Mouse (Mus musculus) kidney, embryonic 14.5 days (tissue): Measurements from ENCODE around the gene Max. TPM values are rescaled to one million over a fixed set of nuclear protein-coding genes. Genes with fewer than 3 reads are reported as not detected.

Experiments
- ATAC-seq: fragments of 200-750 bp; cut with Nextera tagmentation; 2 replicates; pipeline ENCODE4 v1.8.0; 2017; ENCODE audit warnings: moderate number of reproducible peaks, mild to moderate bottlenecking, moderate TSS enrichment, moderate library complexity; ENCODE audit not compliant: low FRiP score, low TSS enrichment
- H3K27ac ChIP-seq: fragments of 300-500 bp; sonication (generic); 2 replicates; pipeline ENCODE4 v1.5.1; 2014; ENCODE audit warnings: low read depth, mild to moderate bottlenecking, low read length, moderate library complexity, mixed read lengths
- H3K27me3 ChIP-seq: fragments of 300-500 bp; sonication (generic); 2 replicates; pipeline ENCODE4 v1.6.1; 2014; ENCODE audit warnings: mild to moderate bottlenecking, low read length; ENCODE audit not compliant: control insufficient read depth, insufficient read depth
- H3K36me3 ChIP-seq: fragments of 300-500 bp; sonication (generic); 2 replicates; pipeline ENCODE4 v1.6.1; 2014; ENCODE audit warnings: low read length, mixed read lengths; ENCODE audit not compliant: control insufficient read depth, insufficient read depth
- H3K4me1 ChIP-seq: fragments of 300-500 bp; sonication (generic); 2 replicates; pipeline ENCODE4 v1.6.1; 2014; ENCODE audit warnings: low read length, mixed read lengths; ENCODE audit not compliant: control insufficient read depth, insufficient read depth
- H3K4me2 ChIP-seq: fragments of 300-500 bp; sonication (generic); replicated peaks from 2 replicates; pipeline ENCODE4 v1.6.1; 2014; ENCODE audit warnings: low read depth, mild to moderate bottlenecking, low read length
- H3K4me3 ChIP-seq: fragments of 300-500 bp; sonication (generic); 2 replicates; pipeline ENCODE4 v1.5.1; 2014; ENCODE audit warnings: mild to moderate bottlenecking, low read length
- H3K9ac ChIP-seq: fragments of 300-500 bp; sonication (generic); 2 replicates; pipeline ENCODE4 v1.6.1; 2014; ENCODE audit warnings: low read depth, mild to moderate bottlenecking, low read length, moderate library complexity
- H3K9me3 ChIP-seq: fragments of 300-500 bp; sonication (generic); 2 replicates; pipeline ENCODE4 v1.6.1; 2016; ENCODE audit warnings: low read length; ENCODE audit not compliant: control insufficient read depth
- WGBS: fragments of 180-500 bp; shearing (Covaris S2); extraction: QIAGEN DNeasy Blood & Tissue Kit; methylation state at CpG from one replicate; pipeline ENCODE4 v1.1.7; 2014; 5-methylcytosine and 5-hydroxymethylcytosine counted together
- polyA plus RNA-seq: library from polyadenylated mRNA; unstranded; fragments of >200 nt; fragmentation: Nextera tagmentation; extraction: Ambion mirVana; gene quantifications from 2 replicates; pipeline ENCODE4 v1.2.1, GENCODE M21; 2014

Gene Max
- polyA plus RNA-seq, 1 experiment from 2014 or later = 36.1 TPM

DNA sequence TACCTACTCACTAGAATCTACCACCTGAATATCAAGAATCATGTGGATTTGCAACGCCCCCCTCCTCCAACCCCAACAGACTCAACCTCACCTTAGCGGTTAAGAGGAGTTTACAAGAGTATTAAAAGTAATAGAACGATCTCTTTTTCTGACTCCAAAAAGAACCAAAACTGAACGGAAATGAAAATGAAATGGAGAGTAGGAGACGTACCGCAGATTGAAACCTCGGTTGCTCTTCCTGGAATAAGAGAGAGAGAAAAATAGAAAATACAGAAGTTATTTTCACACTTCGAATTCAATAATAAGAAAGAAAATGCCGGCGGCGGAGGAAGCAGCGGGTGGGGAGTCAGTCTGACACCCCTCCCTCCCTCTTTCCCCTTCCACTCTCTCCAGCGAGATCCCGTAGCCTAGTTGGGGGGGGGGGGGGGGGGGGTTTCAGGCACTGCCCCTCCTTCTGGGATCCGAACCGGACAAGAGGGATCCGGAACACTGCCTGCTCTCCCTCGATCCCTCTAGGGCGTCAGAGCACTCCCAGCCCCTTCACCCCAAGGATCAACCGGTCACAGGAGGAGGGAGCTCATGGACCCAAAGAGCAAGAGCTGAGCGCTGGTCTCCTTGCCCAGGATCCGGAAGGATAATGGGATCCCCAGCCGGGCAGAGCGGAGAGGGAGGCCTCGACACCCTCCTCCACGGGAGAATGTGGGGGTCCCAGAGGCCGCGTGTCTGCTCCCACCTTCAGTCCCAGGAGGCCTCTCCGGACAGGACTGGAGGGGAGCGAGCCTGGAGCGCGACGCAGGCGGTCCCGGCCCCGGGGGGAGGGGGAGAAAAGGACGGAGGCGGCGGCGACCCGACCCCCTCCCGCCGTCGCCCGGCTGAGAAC lies 709 bp downstream of the Max start:
- 8% methylated on average over 27 of the region's 45 CpGs for WGBS
- Histone ChIP-seq H3K27ac (peak overlapping the region; percentile 47; the same call in 1 of the 2 replicates), H3K9me3 (no peaks in the 10 kb centered on the region), H3K36me3 (peaks cover 6% of the 10 kb centered on the region), H3K27me3 (no peaks in the 10 kb centered on the region), H3K4me2 (peak overlapping the region; percentile 89), H3K4me3 (peak overlapping the region; percentile 97), H3K4me1 (peaks cover 5% of the 10 kb centered on the region; the same call in 1 of the 2 replicates), H3K9ac (peak overlapping the region; percentile 82)
- peak; percentile 45 for ATAC-seq

DNA sequence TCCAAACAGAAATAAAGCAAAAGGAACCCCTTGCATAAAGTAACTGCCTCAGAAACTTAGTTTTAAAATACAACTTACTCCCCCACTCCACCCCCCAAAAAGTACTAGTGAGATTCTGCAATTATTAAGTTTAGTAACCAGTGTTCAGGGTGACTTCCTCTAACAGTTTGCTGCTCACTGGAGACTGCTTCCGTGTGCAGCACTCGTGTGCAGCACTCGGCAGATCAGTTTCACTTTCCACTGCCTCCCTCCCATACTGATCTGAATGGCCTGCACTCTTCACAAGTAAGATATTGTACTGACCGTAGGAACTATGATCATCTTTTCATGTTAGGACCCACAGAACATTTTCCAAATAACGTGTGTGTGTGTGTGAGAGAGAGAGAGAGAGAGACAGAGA lies 4.3 kb downstream of the Max start:
- Histone ChIP-seq H3K4me3 (no peak overlapping the region), H3K4me2 (no peak overlapping the region), H3K27me3 (no peaks in the 10 kb centered on the region), H3K4me1 (peaks cover 15% of the 10 kb centered on the region; the same call in 1 of the 2 replicates), H3K9me3 (no peaks in the 10 kb centered on the region), H3K9ac (no peak overlapping the region), H3K36me3 (peaks cover 25% of the 10 kb centered on the region), H3K27ac (no peak overlapping the region)
- no peak for ATAC-seq
- 80% methylated on average over 5 of the region's 5 CpGs for WGBS

DNA sequence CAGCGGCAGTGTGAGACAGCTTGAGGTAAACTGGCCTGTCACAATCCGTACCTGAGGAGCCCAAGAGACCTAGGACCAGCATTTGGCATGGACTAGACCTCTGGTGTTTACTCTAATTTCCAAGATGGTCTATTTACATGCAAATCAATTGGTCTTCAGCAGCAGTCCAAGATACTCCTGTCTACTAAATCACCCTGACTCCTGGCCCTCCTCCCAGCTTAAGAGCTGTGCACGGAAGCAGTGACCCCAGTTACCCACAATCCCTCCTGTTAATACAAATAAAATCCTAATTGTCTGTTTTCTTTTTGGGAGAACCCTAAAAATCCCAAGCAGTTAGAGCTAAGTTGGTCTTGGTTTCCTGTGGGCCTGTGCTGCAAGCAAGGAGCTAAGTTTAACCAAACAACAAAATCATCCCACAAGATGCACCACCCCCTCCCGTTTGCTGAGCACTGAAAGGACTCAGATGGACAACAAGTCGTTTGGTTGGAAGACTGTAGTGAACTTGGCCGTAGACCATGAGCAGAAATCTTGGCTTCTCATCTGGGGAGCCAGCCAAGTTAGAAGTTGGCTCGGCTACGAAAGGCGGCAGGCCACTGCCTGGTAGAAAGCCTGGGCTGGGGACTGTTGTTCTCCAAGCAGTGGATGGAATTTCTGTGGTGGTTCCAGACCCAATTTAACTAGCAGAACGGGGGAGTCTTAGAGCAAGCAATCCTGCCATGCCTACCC lies 7.1 kb downstream of the Max start:
- Histone ChIP-seq H3K36me3 (peaks cover 49% of the 10 kb centered on the region), H3K9ac (no peak overlapping the region), H3K27ac (peak overlapping the region; percentile 69; the same call in 1 of the 2 replicates), H3K4me3 (no peak overlapping the region), H3K27me3 (no peaks in the 10 kb centered on the region), H3K4me2 (no peak overlapping the region), H3K4me1 (0 out of 2 replicates have a peak, but pooled peaks cover 10% of the 10 kb centered on the region), H3K9me3 (no peaks in the 10 kb centered on the region)
- WGBS = 59% methylated on average over 10 of the region's 10 CpGs
- peak; percentile 36; the same call in 1 of the 2 replicates for ATAC-seq

DNA sequence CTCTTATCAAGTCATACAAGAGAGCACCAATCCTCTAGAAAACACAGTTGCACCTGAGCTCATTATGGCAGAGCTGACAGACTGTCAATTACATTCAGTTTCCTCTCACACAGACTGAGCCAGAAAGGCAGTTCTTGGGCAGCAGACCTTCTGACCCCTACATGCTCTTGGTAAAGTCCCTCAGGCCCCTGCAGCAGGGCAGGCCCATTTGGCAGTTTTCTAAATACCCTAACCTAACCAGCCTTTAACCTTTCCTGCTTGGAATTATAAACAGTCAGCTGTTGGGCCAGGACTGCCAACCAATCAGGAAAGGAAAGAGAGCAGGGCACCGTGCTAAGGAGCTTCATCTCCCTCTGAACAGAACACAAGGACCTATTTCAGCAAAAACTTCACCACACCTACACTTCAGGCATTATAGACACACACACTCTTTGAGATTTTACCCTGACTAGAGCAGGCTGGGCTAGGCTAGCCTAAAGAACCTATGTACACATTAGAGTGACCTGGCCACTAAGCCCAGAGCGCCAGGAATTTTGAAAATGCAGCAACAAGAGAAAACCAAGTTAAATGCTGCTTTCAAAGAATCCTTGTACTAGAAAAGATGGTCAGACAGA lies 8.1 kb downstream of the Max start:
- Histone ChIP-seq H3K9ac (no peak overlapping the region), H3K27me3 (no peaks in the 10 kb centered on the region), H3K4me2 (no peak overlapping the region), H3K27ac (no peak overlapping the region), H3K4me1 (0 out of 2 replicates have a peak, but pooled peaks cover 10% of the 10 kb centered on the region), H3K9me3 (no peaks in the 10 kb centered on the region), H3K4me3 (no peak overlapping the region), H3K36me3 (peaks cover 50% of the 10 kb centered on the region)
- WGBS = 91% methylated on average over 2 of the region's 2 CpGs
- no peak for ATAC-seq

DNA sequence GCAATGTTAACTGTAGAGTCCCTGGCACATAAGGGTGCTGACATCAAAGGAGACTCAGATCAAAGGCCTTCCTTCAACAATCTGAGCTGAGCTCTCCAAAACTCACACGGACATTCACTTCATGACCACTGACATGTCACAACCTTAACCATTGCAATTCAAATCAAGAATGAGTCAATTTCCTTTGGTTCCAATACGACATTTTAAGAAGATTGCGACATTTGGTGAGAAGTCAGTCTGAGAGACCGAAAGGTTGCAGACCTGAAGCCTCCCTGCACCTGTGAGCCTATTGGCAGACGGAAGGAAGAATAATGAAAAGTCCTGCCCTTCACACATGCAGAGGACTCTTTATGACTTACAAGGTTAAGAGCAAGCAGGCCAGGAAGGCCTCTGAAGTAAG lies 11.7 kb downstream of the Max start:
- Histone ChIP-seq H3K4me1 (0 out of 2 replicates have a peak, but pooled peaks cover 4% of the 10 kb centered on the region), H3K9ac (no peak overlapping the region), H3K4me2 (no peak overlapping the region), H3K36me3 (peaks cover 70% of the 10 kb centered on the region), H3K27ac (no peak overlapping the region), H3K27me3 (no peaks in the 10 kb centered on the region), H3K9me3 (no peaks in the 10 kb centered on the region), H3K4me3 (no peak overlapping the region)
- 85% methylated on average over 5 of the region's 5 CpGs for whole genome bisulfite sequencing
- ATAC-seq = no peak

DNA sequence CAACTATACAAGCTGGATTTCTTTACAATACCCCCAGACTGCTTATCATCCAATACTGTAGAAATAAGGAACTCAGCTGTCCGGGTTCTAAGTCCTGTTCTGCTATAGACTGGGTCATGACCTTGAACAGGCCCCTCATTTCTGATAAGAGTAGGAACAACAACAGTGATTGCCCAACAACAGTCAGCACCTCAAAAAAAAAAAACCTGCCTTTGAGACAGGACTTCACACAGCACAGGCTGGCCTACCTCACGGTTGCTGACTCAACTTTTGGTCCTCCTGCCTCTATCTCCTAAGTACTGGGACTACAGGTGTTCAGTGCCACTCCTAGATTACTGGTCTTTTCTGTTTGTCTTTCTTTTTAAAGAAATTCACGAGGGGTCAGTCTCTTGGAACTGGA lies 13.2 kb downstream of the Max start:
- Histone ChIP-seq H3K4me3 (no peak overlapping the region), H3K27me3 (no peaks in the 10 kb centered on the region), H3K27ac (no peak overlapping the region), H3K9ac (no peak overlapping the region), H3K36me3 (peaks cover 85% of the 10 kb centered on the region), H3K9me3 (no peaks in the 10 kb centered on the region), H3K4me1 (no peaks in the 10 kb centered on the region), H3K4me2 (no peak overlapping the region)
- ATAC-seq = no peak
- 85% methylated on average over 3 of the region's 3 CpGs for WGBS

DNA sequence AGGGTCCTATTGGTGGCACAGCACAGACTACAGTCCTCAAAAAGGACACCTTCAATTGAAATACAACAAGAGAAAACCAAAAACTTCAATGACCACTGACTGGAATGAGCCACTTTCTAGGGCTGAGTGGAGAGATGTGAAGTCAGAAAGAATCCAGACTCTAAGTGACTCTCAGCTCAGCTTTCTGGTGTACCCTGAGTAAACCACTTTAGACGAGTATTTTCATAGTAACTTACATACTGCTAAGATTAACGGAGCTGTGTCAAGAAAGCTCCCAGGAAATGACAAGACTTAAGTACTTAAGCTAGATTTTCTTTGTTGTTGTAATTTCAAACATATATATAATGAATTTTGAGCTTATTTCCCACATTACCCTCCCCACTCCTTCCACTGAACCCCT lies 13.8 kb downstream of the Max start:
- H3K27me3 ChIP-seq = no peaks in the 10 kb centered on the region
- no peak overlapping the region for H3K4me3 ChIP-seq
- 92% methylated on average over 2 of the region's 2 CpGs for WGBS
- no peaks in the 10 kb centered on the region for H3K9me3 ChIP-seq
- H3K4me2 ChIP-seq = no peak overlapping the region
- no peaks in the 10 kb centered on the region for H3K4me1 ChIP-seq
- no peak for ATAC-seq
- no peak overlapping the region for H3K27ac ChIP-seq
- peaks cover 83% of the 10 kb centered on the region for H3K36me3 ChIP-seq
- no peak overlapping the region for H3K9ac ChIP-seq

DNA sequence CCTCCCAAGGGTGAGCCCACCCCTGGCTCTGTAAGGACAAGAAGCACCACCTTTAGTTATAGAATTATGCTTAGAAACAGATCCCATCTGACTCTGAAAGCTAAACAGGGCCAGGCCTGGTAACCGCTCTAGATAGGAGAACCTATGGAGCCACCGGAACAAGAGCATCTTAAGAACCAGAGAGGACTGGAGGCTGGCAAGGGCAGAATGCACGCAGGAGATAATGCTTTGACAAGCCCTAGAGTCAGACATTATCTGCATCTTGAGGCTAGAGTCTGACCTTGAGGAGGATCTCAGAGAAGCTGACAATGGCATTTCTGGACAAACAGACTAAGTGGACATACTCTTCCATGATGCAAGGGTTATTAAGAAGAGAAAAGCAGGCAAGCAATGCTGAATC lies 14.5 kb downstream of the Max start:
- ATAC-seq = no peak
- Histone ChIP-seq H3K9ac (no peak overlapping the region), H3K4me2 (no peak overlapping the region), H3K36me3 (peaks cover 81% of the 10 kb centered on the region), H3K4me1 (no peaks in the 10 kb centered on the region), H3K9me3 (no peaks in the 10 kb centered on the region), H3K27me3 (no peaks in the 10 kb centered on the region), H3K4me3 (no peak overlapping the region), H3K27ac (no peak overlapping the region)
- 96% methylated on average over 3 of the region's 3 CpGs for WGBS
